ENCODE assay signal across 8 mouse cellular contexts in the genomic region with DNA sequence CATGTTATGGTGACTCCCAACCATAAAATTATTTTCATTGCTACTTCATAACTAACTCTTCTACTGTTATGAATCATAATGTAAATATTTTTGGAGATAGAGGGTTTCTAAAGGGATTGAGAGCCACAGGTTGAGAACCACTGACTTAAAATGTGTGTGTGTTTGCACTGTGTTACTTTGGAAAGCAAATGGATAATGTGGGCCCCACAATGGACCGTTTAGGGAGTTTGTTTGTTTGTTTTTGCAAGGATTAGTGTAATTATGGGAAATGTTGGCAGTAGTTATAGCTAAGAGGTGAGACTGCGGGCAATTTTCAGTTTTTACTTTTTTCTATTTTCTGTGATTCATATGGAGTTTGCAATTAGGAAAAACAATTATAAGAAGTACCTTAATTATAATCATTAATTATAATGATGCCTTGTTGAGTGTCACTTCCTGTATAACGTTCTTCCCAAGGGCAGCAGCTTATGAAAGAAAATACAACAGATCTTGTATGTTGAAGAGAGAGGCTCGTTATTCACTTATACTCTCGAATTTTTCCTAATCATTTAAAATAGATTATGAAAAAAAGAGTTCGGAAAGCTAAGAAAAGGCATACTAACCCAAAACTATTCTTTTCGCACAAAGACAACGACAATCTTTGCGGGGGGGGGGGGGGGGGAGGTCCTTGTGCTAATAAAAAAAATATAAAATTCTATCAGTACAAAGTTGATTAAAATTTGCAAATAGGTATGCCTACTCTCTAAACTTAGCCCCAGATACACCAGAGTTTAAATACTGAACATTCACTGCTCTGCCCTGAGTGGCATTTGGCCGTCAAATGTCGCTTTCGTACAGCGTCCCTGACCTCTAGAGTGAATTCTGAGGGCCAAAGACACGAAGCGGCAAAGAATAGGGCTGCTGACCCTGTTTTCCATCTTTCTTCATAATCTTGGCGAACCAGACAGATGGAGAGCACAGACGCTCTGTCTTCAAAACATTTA. TPM values are rescaled to one million over a fixed set of nuclear protein-coding genes. Genes with fewer than 3 reads are reported as not detected.
A peak's percentile ranks its signal among the peaks of the same experiment; 100 is the strongest.
DNase-seq lines count a peak whose midpoint lies in the region; ATAC-seq and TF ChIP-seq lines count a peak whose summit lies in the region.

No protein-coding gene starts in this region.

- H3K4me1 ChIP-seq in hindbrain, embryonic 11.5 days (replicated peaks; ENCODE audit: control insufficient read depth, insufficient read depth, low read length), result no peaks in the 10 kb centered on the region
- H3K4me1 ChIP-seq in megakaryocyte, embryonic 14.5 days, result peaks cover 10% of the 10 kb centered on the region; the same call in 1 of the 2 replicates

- peak overlapping the region; percentile 40 for H3K9ac ChIP-seq in hindbrain, embryonic 11.5 days (ENCODE audit: low read depth, low read length)

- TF ChIP-seq CTCF in gastrocnemius, adult 2 months (IDR thresholded peaks at IDR 0.05), result no peak

- intact Hi-C loops in gastrocnemius, adult 2 months (cut with DNase I), result loop anchor here (2.0 to 5.0 kb wide), 2 partner anchors 39 to 78 kb away; no protein-coding TSS in a partner anchor

- H3K27me3 ChIP-seq in hindbrain, embryonic 11.5 days (ENCODE audit: control insufficient read depth, insufficient read depth, low read length), result no peaks in the 10 kb centered on the region
- no peaks in the 10 kb centered on the region for H3K27me3 ChIP-seq in megakaryocyte, embryonic 14.5 days (replicated peaks)

- DNase-seq in gastrocnemius, adult 2 months, result no peak
- DNase-seq in gastrocnemius, postnatal 25 days, result no peak
- DNase-seq in urinary bladder, postnatal 14 days (ENCODE audit: low spot score), result peak; percentile 20
- DNase-seq in urinary bladder, postnatal 36 days (ENCODE audit: low spot score in 2 of 2), result no peak
- no peak for DNase-seq in hindbrain, embryonic 11.5 days (ENCODE audit: low spot score)
- no peak for DNase-seq in cerebellum, adult 18-20 months
- no peak for DNase-seq in right cerebral cortex, adult 2 months (ENCODE audit: low spot score in 2 of 2)

- peak; percentile 81 for ATAC-seq in hindbrain, embryonic 11.5 days (ENCODE audit: low FRiP score)

- H3K9me3 ChIP-seq in hindbrain, embryonic 11.5 days (ENCODE audit: control insufficient read depth, low read length), result no peaks in the 10 kb centered on the region
- peaks cover 9% of the 10 kb centered on the region for H3K9me3 ChIP-seq in megakaryocyte, embryonic 14.5 days

- WGBS in hindbrain, embryonic 11.5 days, result 5% methylated on average over 16 of the region's 17 CpGs

- H3K4me3 ChIP-seq in gastrocnemius, adult 2 months, result peak overlapping the region; percentile 96
- H3K4me3 ChIP-seq in hindbrain, embryonic 11.5 days (ENCODE audit: low read depth, low read length), result peak overlapping the region; percentile 63
- H3K4me3 ChIP-seq in megakaryocyte, embryonic 14.5 days (replicated peaks), result peak overlapping the region; percentile 96

- H3K4me2 ChIP-seq in hindbrain, embryonic 11.5 days (replicated peaks; ENCODE audit: low read depth, low read length), result peak overlapping the region; percentile 31

- H3K27ac ChIP-seq in gastrocnemius, adult 2 months, result peak overlapping the region; percentile 89
- no peak overlapping the region for H3K27ac ChIP-seq in hindbrain, embryonic 11.5 days (ENCODE audit: low read depth, low read length)

- H3K36me3 ChIP-seq in hindbrain, embryonic 11.5 days (ENCODE audit: control insufficient read depth, insufficient read depth, low read length), result no peaks in the 10 kb centered on the region
- H3K36me3 ChIP-seq in megakaryocyte, embryonic 14.5 days (replicated peaks; ENCODE audit: low read length), result peaks cover 14% of the 10 kb centered on the region

RNA-seq across cellular contexts. Expression of gene Trim27, which starts 20.1 kb away (rescaled TPM):
- total RNA-seq in gastrocnemius, adult 2 months (2021), result 10 to 100 TPM; 23.8 to 26.4 TPM
- 10 to 100 TPM; 20.6 to 24.7 TPM for total RNA-seq in gastrocnemius, postnatal 25 days (2021)
- 133 and 144 TPM in 2 replicates for polyA plus RNA-seq in hindbrain, embryonic 11.5 days (2014; fragmentation: Nextera tagmentation; extraction: Ambion mirVana)
- polyA plus RNA-seq in megakaryocyte, embryonic 14.5 days (2012; ENCODE audit: insufficient read depth, low replicate concordance), result 63.6 and 88.3 TPM in 2 replicates

RNA-seq across cellular contexts. Expression of gene Olfr1368, which starts 53.7 kb away (rescaled TPM):
- not detected for total RNA-seq in gastrocnemius, adult 2 months (2021)
- total RNA-seq in gastrocnemius, postnatal 25 days (2021), result not detected
- polyA plus RNA-seq in hindbrain, embryonic 11.5 days (2014; fragmentation: Nextera tagmentation; extraction: Ambion mirVana), result not detected in 2 replicates
- polyA plus RNA-seq in megakaryocyte, embryonic 14.5 days (2012; ENCODE audit: insufficient read depth, low replicate concordance), result not detected in 2 replicates
